8 mouse cellular contexts compared by ENCODE assay signal in the genomic region with DNA sequence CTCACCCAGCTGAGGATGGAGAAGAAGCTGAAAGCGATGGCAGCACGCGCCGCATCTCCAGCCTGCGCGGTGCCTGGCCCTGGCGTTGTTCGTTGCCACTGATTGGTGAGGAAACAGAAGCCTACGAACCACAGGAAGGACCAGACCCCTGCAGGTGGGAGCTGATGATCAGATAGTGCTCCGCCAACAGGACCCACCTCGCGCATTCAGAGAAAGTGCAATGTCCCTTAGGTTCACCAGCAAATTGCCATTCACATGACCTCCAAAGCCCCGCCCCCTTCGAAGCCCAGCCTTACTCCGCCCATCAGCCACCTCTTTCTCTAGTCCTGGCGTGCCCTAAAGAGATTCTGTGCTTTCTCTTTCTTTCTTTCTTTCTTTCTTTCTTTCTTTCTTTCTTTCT. TPM values are rescaled to one million over a fixed set of nuclear protein-coding genes. Genes with fewer than 3 reads are reported as not detected.
A peak's percentile ranks its signal among the peaks of the same experiment; 100 is the strongest.
DNase-seq lines count a peak whose midpoint lies in the region; ATAC-seq and TF ChIP-seq lines count a peak whose summit lies in the region.

No protein-coding gene starts in this region.

- H3K9ac ChIP-seq in heart, postnatal 0 days (replicated peaks; ENCODE audit: low read depth, low read length): no peak overlapping the region
- no peak overlapping the region for H3K9ac ChIP-seq in midbrain, postnatal 0 days (replicated peaks; ENCODE audit: low read length, poor library complexity, severe bottlenecking)

- ATAC-seq in heart, postnatal 0 days (ENCODE audit: insufficient read depth, low read depth): 0 out of 2 replicates have a peak, but pooled peaks have one; percentile 37
- no peak for ATAC-seq in midbrain, postnatal 0 days (ENCODE audit: low FRiP score)

- H3K9me3 ChIP-seq in heart, postnatal 0 days (replicated peaks; ENCODE audit: control insufficient read depth, low read length): no peaks in the 10 kb centered on the region
- no peaks in the 10 kb centered on the region for H3K9me3 ChIP-seq in limb, embryonic 10.5 days (replicated peaks)
- no peaks in the 10 kb centered on the region for H3K9me3 ChIP-seq in midbrain, postnatal 0 days (ENCODE audit: low read length)

- no peak for TF ChIP-seq EP300 in heart, postnatal 0 days (IDR thresholded peaks at IDR 0.05; ENCODE audit: low read depth)

- no peak overlapping the region for H3K4me3 ChIP-seq in heart, postnatal 0 days (ENCODE audit: low read depth, low read length)
- peak overlapping the region; percentile 29 for H3K4me3 ChIP-seq in limb, embryonic 10.5 days
- no peak overlapping the region for H3K4me3 ChIP-seq in midbrain, postnatal 0 days (ENCODE audit: low read depth, low read length)

- no peak for TF ChIP-seq CTCF in heart, postnatal 0 days (IDR thresholded peaks at IDR 0.05; ENCODE audit: low read depth)
- TF ChIP-seq CTCF in midbrain, postnatal 0 days (IDR thresholded peaks at IDR 0.05): no peak

- DNase-seq in adrenal gland, adult 2 months: peak; percentile 49
- no peak for DNase-seq in adrenal gland, adult 18-20 months (ENCODE audit: low spot score in 2 of 2)
- peak; percentile 39 for DNase-seq in adrenal gland, postnatal 25 days
- no peak for DNase-seq in heart, postnatal 0 days (ENCODE audit: low spot score)
- peak; percentile 54 for DNase-seq in limb, embryonic 10.5 days (ENCODE audit: low spot score)
- DNase-seq in midbrain, postnatal 0 days (ENCODE audit: low spot score): no peak
- DNase-seq in frontal cortex, postnatal 36 days (ENCODE audit: low spot score in 2 of 2): no peak
- DNase-seq in adipocyte (ENCODE audit: low spot score): no peak

- no peak overlapping the region for H3K27ac ChIP-seq in heart, postnatal 0 days (ENCODE audit: low read depth)
- H3K27ac ChIP-seq in limb, embryonic 10.5 days: no peak overlapping the region
- H3K27ac ChIP-seq in midbrain, postnatal 0 days (ENCODE audit: low read depth, low read length): no peak overlapping the region

- WGBS in heart, postnatal 0 days: 36% methylated on average over 16 of the region's 16 CpGs
- 25% methylated on average over 16 of the region's 16 CpGs for WGBS in limb, embryonic 10.5 days
- WGBS in midbrain, postnatal 0 days: 39% methylated on average over 16 of the region's 16 CpGs

- H3K36me3 ChIP-seq in heart, postnatal 0 days (replicated peaks; ENCODE audit: control insufficient read depth, insufficient read depth, low read length): peaks cover 9% of the 10 kb centered on the region; the same call in 1 of the 2 replicates
- H3K36me3 ChIP-seq in limb, embryonic 10.5 days: peaks cover 12% of the 10 kb centered on the region
- peaks cover 22% of the 10 kb centered on the region for H3K36me3 ChIP-seq in midbrain, postnatal 0 days (ENCODE audit: insufficient read depth, low read length)

- peaks cover 44% of the 10 kb centered on the region for H3K27me3 ChIP-seq in heart, postnatal 0 days (ENCODE audit: control insufficient read depth, insufficient read depth, low read length)
- H3K27me3 ChIP-seq in limb, embryonic 10.5 days (ENCODE audit: low read depth, poor library complexity, severe bottlenecking): peaks cover 54% of the 10 kb centered on the region
- H3K27me3 ChIP-seq in midbrain, postnatal 0 days (ENCODE audit: insufficient read depth, low read length): no peaks in the 10 kb centered on the region

- peaks cover 13% of the 10 kb centered on the region; the same call in 1 of the 2 replicates for H3K4me1 ChIP-seq in heart, postnatal 0 days (ENCODE audit: control insufficient read depth, insufficient read depth)
- H3K4me1 ChIP-seq in limb, embryonic 10.5 days: peaks cover 26% of the 10 kb centered on the region
- H3K4me1 ChIP-seq in midbrain, postnatal 0 days (ENCODE audit: insufficient read depth, low read length): peaks cover 14% of the 10 kb centered on the region

- peak overlapping the region; percentile 39; the same call in 1 of the 2 replicates for H3K4me2 ChIP-seq in heart, postnatal 0 days (ENCODE audit: low read depth, low read length)
- H3K4me2 ChIP-seq in midbrain, postnatal 0 days (ENCODE audit: low read depth, low read length, poor library complexity, severe bottlenecking): peak overlapping the region; percentile 18; the same call in 1 of the 2 replicates

RNA-seq across cellular contexts. Expression of gene Syngr3, which starts 3.2 kb away (rescaled TPM):
- 1 to 10 TPM; 2.0 to 2.4 TPM for total RNA-seq in adrenal gland, adult 2 months (2021)
- 2.1 and 5.3 TPM in 2 replicates for polyA plus RNA-seq in adrenal gland, adult 2 months (2012; rRNA removed)
- total RNA-seq in adrenal gland, adult 18-20 months (2021): 1 to 10 TPM; 2.2 to 3.3 TPM
- total RNA-seq in adrenal gland, postnatal 25 days (2021): 1.2 and 2.1 TPM in 2 replicates
- total RNA-seq in heart, postnatal 0 days (2014; rRNA removed; ENCODE audit: low replicate concordance): not detected in 2 replicates
- 0.16 and 0.49 TPM in 2 replicates for polyA plus RNA-seq in heart, postnatal 0 days (2015; fragmentation: Nextera tagmentation; extraction: Ambion mirVana)
- polyA plus RNA-seq in limb, embryonic 10.5 days (2016; fragmentation: Nextera tagmentation; extraction: Ambion mirVana): 5.2 and 7.0 TPM in 2 replicates
- total RNA-seq in midbrain, postnatal 0 days (2014; rRNA removed): 330 and 376 TPM in 2 replicates
- polyA plus RNA-seq in midbrain, postnatal 0 days (2015; fragmentation: Nextera tagmentation; extraction: Ambion mirVana): 334 and 375 TPM in 2 replicates

RNA-seq across cellular contexts. Expression of gene Gfer, which starts 9.4 kb away (rescaled TPM):
- 10 to 100 TPM; 37.7 to 41.6 TPM for total RNA-seq in adrenal gland, adult 2 months (2021)
- polyA plus RNA-seq in adrenal gland, adult 2 months (2012; rRNA removed): 40.7 and 43.1 TPM in 2 replicates
- total RNA-seq in adrenal gland, adult 18-20 months (2021): 10 to 100 TPM; 31.9 to 33.9 TPM
- total RNA-seq in adrenal gland, postnatal 25 days (2021): 30.5 and 33.5 TPM in 2 replicates
- total RNA-seq in heart, postnatal 0 days (2014; rRNA removed; ENCODE audit: low replicate concordance): 25.1 and 37.3 TPM in 2 replicates
- polyA plus RNA-seq in heart, postnatal 0 days (2015; fragmentation: Nextera tagmentation; extraction: Ambion mirVana): 31.0 and 31.6 TPM in 2 replicates
- polyA plus RNA-seq in limb, embryonic 10.5 days (2016; fragmentation: Nextera tagmentation; extraction: Ambion mirVana): 52.9 and 61.2 TPM in 2 replicates
- total RNA-seq in midbrain, postnatal 0 days (2014; rRNA removed): 28.0 and 44.3 TPM in 2 replicates
- 36.7 and 39.4 TPM in 2 replicates for polyA plus RNA-seq in midbrain, postnatal 0 days (2015; fragmentation: Nextera tagmentation; extraction: Ambion mirVana)

RNA-seq across cellular contexts. Expression of gene Noxo1, which starts 9.5 kb away (rescaled TPM):
- total RNA-seq in adrenal gland, adult 2 months (2021): 1 to 10 TPM; 2.8 to 6.4 TPM
- polyA plus RNA-seq in adrenal gland, adult 2 months (2012; rRNA removed): 4.9 and 9.4 TPM in 2 replicates
- 1 to 10 TPM; 2.8 to 3.9 TPM for total RNA-seq in adrenal gland, adult 18-20 months (2021)
- total RNA-seq in adrenal gland, postnatal 25 days (2021): 4.5 and 6.5 TPM in 2 replicates
- 0.50 and 2.2 TPM in 2 replicates for total RNA-seq in heart, postnatal 0 days (2014; rRNA removed; ENCODE audit: low replicate concordance)
- 0.56 and 0.88 TPM in 2 replicates for polyA plus RNA-seq in heart, postnatal 0 days (2015; fragmentation: Nextera tagmentation; extraction: Ambion mirVana)
- polyA plus RNA-seq in limb, embryonic 10.5 days (2016; fragmentation: Nextera tagmentation; extraction: Ambion mirVana): 0.59 and 2.3 TPM in 2 replicates
- 7.2 and 11.1 TPM in 2 replicates for total RNA-seq in midbrain, postnatal 0 days (2014; rRNA removed)
- 1.9 and 2.1 TPM in 2 replicates for polyA plus RNA-seq in midbrain, postnatal 0 days (2015; fragmentation: Nextera tagmentation; extraction: Ambion mirVana)

RNA-seq across cellular contexts. Expression of gene Zfp598, which starts 17.0 kb away (rescaled TPM):
- 10 to 100 TPM; 40.8 to 51.3 TPM for total RNA-seq in adrenal gland, adult 2 months (2021)
- 86.0 and 99.0 TPM in 2 replicates for polyA plus RNA-seq in adrenal gland, adult 2 months (2012; rRNA removed)
- total RNA-seq in adrenal gland, adult 18-20 months (2021): 10 to 100 TPM; 50.0 to 55.7 TPM
- 53.9 and 54.7 TPM in 2 replicates for total RNA-seq in adrenal gland, postnatal 25 days (2021)
- 25.4 and 27.5 TPM in 2 replicates for total RNA-seq in heart, postnatal 0 days (2014; rRNA removed; ENCODE audit: low replicate concordance)
- 7.8 TPM in 2 replicates for polyA plus RNA-seq in heart, postnatal 0 days (2015; fragmentation: Nextera tagmentation; extraction: Ambion mirVana)
- polyA plus RNA-seq in limb, embryonic 10.5 days (2016; fragmentation: Nextera tagmentation; extraction: Ambion mirVana): 34.5 and 36.7 TPM in 2 replicates
- total RNA-seq in midbrain, postnatal 0 days (2014; rRNA removed): 36.4 and 40.0 TPM in 2 replicates
- polyA plus RNA-seq in midbrain, postnatal 0 days (2015; fragmentation: Nextera tagmentation; extraction: Ambion mirVana): 15.7 and 16.4 TPM in 2 replicates

RNA-seq across cellular contexts. Expression of gene Tbl3, which starts 20.9 kb away (rescaled TPM):
- 10 to 100 TPM; 27.9 to 41.1 TPM for total RNA-seq in adrenal gland, adult 2 months (2021)
- polyA plus RNA-seq in adrenal gland, adult 2 months (2012; rRNA removed): 49.0 and 63.2 TPM in 2 replicates
- 10 to 100 TPM; 30.2 to 32.4 TPM for total RNA-seq in adrenal gland, adult 18-20 months (2021)
- total RNA-seq in adrenal gland, postnatal 25 days (2021): 33.3 and 39.6 TPM in 2 replicates
- total RNA-seq in heart, postnatal 0 days (2014; rRNA removed; ENCODE audit: low replicate concordance): 33.9 and 42.2 TPM in 2 replicates
- polyA plus RNA-seq in heart, postnatal 0 days (2015; fragmentation: Nextera tagmentation; extraction: Ambion mirVana): 27.2 and 30.1 TPM in 2 replicates
- polyA plus RNA-seq in limb, embryonic 10.5 days (2016; fragmentation: Nextera tagmentation; extraction: Ambion mirVana): 165 and 183 TPM in 2 replicates
- 44.0 and 56.4 TPM in 2 replicates for total RNA-seq in midbrain, postnatal 0 days (2014; rRNA removed)
- 38.2 and 46.7 TPM in 2 replicates for polyA plus RNA-seq in midbrain, postnatal 0 days (2015; fragmentation: Nextera tagmentation; extraction: Ambion mirVana)

Comparison
In these comparisons a context has a peak if more than half of its experiments do, and no peak if none do; other contexts are left out.
1. DNase-seq: peak in adrenal gland, adult 2 months (single experiment), adrenal gland, postnatal 25 days (single experiment) and limb, embryonic 10.5 days (single experiment); none in adrenal gland, adult 18-20 months (0 of 2), heart, postnatal 0 days (single experiment), midbrain, postnatal 0 days (single experiment), frontal cortex, postnatal 36 days (0 of 2) and adipocyte (single experiment).
2. RNA of gene Syngr3, which starts 3.2 kb away (total RNA-seq): 330 to 376 TPM in midbrain, postnatal 0 days; 2.2 to 3.3 TPM in adrenal gland, adult 18-20 months, 2.0 to 2.4 TPM in adrenal gland, adult 2 months, 1.2 to 2.1 TPM in adrenal gland, postnatal 25 days and not detected in heart, postnatal 0 days; every median in the first group is over 10 times any median in the second.